Mouse (Mus musculus): ENCODE data around the gene D230025D16Rik.
"Not testable (repeated sequence)": the region's sequence is repeated elsewhere in the genome, so short reads cannot be mapped to it uniquely, and the experiment has no call there.

Gene D230025D16Rik

DNA sequence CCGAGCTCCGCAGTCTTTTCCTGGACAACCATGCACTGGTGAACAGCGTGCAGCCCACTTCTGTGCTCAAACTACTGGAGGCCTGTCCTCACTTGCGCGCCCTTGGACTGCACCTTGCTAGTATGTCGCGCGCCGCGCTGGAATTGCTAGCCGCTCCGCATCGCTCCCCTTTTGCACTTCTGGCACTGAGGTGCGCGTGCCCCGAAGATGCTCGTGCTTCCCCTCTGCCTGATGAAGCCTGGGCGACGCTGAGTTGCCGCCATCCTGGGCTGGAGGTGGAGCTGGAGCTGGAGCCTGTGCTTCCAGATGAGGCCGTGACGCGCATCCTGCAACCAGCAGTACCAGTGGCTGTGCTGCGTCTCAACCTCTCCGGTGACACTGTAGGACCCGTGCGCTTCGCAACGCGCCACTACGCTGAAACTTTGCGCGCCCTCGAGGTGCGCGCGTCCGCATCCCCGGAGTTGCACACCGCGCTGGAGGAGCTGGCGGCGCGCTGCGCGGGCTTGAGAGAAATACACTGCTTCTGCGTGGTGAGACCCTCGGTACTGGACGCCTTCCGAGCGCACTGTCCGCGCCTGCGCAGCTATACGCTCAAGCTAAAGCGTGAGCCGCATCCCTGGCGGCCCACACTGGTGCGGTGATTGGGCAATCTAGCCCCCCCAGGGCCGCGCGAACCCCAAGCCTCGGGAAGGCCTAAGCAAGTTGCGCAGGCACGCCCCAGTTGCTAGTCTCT lies 43.6 kb downstream of the D230025D16Rik start:
- DNase-seq (ENCODE audit: low read depth, low spot score) = no peak

DNA sequence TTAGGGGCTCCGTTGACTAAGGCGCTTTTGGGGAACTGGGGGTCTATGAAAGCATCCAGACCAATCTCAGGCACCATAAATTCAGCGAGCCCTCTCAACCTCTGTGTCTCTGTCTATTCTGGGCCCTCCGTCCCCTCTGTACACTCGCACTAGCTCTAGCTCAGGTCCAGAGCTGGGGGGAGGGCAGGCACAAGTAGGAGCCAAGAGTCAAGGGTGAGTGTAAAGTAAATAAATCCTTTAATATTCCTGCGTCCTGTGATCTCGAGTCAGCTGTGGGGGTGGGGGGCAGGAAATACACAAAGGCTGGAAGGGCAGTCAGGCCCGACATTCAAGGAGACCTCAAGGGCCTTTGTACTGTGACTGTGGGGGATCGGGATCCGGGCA lies 44.1 kb downstream of the D230025D16Rik start:
- no peak for DNase-seq (ENCODE audit: low read depth, low spot score)

DNA sequence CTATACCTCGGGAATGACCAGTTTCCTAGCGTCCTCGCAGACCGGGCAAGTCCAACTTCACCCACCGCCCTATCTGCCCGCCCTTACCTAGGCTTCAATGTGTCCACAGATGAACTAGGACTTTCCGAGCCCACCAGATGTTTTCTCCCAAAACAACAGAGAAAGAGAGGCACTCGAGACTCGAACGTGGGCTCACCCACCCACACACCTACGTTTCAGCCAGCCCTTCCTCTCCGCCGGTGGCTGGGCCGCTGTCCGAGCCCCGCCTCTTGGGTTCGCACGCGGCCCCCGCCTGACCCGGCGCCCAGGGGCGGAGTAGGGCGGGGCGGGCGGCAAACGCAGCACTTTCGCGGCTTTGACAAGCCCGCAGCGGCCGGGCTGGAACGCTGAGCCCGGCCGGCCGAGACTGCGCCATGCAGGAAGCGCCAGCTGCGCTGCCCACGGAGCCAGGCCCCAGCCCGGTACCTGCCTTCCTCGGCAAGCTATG lies 44.6 kb downstream of the D230025D16Rik start, which contains the start of gene Hsf4:
TSS of gene Hsf4 (plus strand) at position 341 of the 487 bp plus-strand sequence.
- DNase-seq (ENCODE audit: low read depth, low spot score) = no peak

DNA sequence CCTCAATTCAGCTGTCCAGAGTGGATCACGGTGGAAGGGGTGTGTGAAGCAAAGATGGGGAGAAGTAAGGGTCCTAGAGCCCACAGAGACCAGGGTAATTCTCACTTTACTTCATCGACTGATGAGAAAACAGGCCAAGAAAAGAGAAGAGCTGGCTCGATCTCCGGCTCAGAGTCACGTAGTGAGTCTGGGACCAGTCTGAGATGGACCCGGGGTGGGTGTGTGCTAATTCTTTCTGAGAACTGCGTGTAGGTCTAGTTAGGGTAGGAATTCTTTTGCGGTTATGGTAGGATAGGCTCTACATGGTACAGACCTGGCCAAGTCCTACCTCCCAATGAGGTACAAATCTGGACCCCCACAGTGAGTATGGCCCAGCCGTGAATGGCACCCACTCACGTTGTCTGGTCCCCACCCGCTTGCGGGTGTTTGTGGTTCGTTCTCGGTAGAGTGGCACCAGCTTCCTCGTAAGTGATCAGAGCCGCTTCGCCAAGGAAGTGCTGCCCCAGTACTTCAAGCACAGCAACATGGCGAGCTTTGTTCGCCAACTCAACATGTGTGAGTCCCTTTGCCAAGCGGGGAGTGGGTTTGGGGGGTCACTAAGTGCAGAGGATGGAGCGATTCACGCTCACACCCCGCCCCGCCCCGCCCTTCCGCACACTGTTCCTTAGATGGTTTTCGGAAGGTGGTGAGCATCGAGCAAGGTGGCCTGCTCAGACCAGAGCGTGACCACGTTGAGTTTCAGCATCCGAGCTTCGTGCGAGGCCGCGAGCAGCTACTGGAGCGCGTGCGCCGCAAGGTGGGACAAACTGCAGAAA lies 45.4 kb downstream of the D230025D16Rik start:
- DNase-seq (ENCODE audit: low read depth, low spot score) = no peak

DNA sequence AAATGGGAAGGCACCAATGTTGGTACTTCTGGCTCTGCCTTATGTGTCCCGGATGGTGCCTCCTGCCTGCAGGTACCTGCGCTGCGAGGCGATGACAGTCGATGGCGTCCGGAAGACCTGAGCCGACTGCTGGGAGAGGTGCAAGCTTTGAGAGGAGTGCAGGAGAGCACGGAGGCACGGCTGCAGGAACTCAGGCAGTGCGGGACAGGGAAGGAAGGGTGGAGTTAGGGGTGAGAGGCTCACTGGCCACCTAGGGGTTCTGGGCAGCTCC lies 45.9 kb downstream of the D230025D16Rik start:
- no peak for DNase-seq (ENCODE audit: low read depth, low spot score)

DNA sequence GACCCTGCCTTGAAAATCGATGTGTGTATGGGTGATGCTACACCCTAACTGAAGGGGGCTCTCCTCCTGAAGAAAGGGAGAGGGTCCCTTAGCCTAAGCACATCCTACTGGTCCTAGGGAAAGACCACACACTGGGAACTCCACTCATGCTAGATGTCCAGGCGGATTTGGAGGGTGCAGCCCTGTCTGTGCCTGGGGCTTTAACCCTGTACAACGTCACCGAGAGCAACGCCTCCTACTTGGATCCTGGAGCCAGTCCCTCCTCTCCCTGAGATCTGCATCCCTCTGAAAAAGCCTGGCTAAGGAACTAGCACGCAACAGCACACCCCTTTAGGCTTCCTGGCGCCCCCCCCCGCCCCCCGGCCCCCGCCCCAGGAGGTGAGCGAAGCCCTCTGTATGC lies 50.4 kb downstream of the D230025D16Rik start:
- DNase-seq (ENCODE audit: low read depth, low spot score) = no peak

DNA sequence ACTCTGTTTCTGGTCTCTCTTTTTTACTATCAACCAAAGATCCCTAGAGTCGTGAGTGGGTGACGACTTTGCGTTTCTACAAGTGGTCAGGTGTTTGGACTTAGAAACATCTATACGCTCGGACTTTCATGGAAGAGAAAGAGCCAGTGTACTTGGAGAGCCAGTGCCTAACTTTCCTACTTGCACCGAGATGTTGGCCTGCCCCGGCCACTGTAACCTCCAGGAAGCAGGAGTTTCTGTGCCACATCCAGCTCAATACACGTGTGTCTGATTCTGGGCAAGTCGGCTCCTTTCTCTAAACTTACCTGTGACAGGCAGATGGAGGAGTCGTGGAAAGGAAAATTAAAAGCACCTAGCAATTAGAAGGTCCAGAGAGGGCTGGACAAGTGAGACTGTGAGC lies 50.9 kb downstream of the D230025D16Rik start, which contains the start of gene Nol3:
TSS of gene Nol3 (plus strand) at position 301 of the 400 bp plus-strand sequence.
- no peak for DNase-seq (ENCODE audit: low read depth, low spot score)

DNA sequence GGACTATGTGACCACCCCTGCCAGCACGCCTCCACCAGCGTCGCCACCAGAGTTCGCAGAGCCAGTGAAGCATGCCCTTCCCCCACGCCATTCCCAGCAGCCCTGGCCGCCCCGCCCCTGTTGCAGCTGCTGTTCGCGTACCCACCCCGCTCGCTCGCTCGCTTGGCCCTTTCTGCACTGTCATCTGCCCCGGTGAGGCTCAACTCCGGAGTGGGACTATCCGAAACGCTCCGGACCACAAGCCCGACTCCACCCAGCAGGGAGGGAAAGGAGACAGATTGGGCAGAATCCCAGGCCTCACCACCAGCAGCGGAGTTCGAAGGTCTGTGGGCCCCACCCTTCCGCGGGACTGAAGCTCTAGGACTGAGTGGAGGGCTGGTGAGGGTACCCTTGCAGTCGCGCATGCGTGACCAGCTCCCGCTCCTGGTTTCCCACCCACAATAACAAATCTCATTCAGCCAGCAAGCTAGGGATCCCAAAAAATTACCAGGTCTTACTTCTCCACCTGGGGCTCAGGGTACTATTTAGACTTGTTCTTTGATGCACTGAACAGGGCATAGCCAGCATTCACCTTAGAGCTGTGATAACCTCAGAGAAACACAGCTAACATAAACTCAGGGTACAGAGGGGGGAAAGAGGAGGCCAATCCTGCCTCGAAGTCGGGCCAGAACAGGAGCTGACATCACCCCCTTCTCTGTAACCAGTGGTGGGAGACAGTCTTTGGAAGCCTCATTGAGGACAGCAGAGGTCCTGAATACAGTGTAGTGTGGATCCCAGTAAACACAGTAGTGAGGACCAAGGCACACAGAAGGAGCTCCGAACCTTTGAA lies 51.6 kb downstream of the D230025D16Rik start:
- DNase-seq (ENCODE audit: low read depth, low spot score) = no peak

DNA sequence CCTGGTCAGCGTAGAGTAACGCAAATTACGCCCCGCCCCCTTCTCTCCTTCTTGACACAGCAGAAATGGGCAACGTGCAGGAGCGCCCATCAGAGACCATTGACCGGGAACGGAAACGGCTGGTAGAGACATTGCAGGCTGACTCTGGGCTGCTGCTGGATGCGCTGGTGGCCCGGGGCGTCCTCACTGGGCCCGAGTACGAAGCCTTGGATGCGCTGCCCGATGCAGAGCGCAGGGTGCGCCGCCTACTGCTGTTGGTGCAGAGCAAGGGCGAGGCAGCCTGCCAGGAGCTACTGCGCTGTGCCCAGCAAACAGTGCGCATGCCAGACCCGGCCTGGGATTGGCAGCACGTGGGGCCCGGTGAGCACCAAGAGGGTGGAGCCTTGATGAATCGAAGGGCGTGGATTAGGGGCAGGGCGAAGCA lies 54.0 kb downstream of the D230025D16Rik start:
- DNase-seq (ENCODE audit: low read depth, low spot score) = no peak

DNA sequence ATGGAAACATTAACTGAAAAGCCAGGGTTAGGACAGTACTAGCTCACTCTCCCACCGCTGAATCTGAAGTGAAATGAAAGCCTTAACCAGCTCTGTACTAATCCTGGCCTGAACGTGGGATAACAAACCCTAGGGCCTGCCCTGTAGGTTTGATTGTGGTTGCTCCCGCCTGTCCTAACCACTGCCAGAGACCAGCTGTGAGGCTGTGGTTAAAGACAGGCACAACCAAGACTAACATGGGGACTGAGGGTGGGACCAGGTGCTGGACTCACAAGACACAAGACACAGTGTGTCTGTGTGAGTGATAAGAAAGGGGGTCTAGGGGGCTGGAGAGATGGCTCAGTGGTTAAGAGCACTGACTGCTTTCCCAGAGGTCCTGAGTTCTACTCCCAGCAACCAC lies 55.6 kb downstream of the D230025D16Rik start:
- DNase-seq (ENCODE audit: low read depth, low spot score) = no peak

DNA sequence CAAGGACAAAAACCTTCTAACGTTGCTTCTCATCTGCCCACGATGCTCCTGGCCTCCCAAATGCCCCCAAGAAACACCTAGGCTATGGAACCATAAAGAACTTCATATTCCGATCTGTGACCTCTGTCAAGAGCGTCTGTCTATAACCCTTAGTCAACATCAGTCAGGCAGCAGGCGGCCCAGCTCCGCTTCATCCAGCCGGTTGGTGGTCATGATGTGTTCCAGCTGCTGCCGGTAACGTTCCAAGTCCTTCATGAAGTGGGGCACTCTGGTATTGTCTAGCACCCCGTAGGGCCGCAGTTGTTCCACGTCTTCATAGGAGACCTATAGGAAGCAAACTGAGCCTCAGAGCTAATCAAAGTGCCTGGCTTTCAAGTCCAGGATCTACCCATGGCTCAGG lies 56.9 kb downstream of the D230025D16Rik start:
- no peak for DNase-seq (ENCODE audit: low read depth, low spot score)

DNA sequence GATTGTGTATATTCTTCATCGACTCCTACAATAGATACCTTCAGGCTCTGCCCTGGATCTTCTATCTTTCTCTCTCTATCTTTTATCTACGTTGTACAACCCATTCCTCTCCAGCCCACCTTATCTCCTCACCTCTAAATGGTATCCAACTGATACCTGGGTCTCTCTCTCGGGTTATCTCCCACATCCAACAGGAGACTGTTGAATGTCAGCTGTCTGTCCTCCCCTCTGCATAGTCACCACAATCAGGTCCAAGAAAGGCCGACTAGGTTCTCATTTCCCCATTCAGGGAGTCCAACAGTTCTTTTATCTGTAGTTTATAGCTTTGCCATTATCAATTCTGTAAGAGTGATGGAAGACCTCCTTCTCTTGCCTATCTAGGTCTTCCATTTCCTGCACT lies 57.3 kb downstream of the D230025D16Rik start:
- no peak for DNase-seq (ENCODE audit: low read depth, low spot score)

DNA sequence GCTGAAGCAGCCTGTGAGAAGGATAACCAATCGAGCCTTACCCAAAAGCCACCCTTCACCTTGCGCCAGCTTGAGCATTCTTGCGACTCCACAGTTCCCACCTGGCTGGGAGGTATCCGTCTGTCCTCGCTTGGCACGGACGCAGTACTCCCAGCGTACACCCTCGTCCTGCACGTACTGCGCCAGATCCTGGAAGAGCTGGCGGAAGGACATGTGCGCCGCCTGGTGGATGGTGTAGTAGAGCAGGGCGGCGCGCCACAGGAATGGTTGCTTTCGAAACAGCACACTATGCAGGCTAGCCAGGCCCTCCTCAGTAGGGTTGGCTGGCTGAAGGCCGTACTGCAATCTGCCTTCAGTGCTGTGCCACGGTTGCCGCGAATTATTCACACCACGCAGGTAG lies 58.1 kb downstream of the D230025D16Rik start:
- DNase-seq (ENCODE audit: low read depth, low spot score) = peak; percentile 45

DNA sequence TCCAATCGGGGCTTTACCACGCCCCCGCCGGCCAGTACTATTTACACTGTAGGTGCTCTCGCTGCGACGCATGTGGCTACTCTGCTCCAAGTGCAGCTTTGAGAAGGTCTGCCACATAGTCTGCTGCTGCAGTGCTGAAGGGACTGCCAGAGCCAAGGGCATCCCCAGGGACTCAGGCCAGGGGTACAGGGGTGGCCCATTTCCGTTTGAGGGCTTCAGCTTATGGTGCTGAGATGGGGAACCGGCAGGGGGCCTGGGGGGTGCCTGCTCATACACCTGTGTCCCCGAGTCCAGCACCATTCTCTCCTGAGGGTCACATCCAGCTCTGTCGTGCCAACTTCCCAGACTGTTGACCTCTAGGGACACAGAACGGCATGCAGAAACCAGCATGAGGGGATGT lies 60.6 kb downstream of the D230025D16Rik start:
- no peak for DNase-seq (ENCODE audit: low read depth, low spot score)

DNA sequence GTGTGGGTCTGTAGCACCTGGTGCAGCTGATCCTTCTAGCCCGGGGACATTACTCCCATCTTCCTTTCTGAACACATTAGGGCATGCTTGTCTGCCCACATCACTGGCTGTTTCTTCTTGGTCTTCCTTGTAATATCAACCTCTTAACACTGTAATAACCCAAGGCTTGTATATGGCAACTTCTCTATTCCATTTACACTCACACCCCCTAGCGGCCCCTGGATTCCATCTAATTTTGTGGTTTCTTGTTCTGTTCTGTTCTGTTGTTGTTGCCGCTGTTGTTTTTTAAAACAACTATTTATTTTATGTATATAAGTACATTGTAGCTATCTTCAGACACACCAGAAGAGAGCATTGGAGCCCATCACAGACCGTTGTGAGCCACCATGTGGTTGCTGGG lies 62.0 kb downstream of the D230025D16Rik start:
- peak; percentile 61 for DNase-seq (ENCODE audit: low read depth, low spot score)

DNA sequence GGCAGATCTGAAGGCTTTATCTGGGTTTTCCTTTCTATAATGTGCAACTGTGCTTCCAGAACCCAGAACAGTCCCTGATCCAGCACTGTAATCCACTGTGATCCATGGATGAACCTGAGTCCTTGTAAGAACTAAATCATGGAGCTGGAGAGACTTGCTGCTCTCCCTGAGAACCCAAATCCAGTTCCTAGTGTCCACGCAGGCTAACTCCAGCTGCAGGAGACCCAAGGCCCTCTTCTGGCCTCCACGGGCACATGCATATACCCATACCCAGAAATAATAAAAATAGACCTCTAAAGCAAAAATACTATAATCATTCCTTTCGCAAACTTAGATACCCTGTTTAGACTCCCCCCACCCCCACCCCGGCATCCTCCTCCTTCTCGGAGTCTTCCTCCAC lies 63.3 kb downstream of the D230025D16Rik start:
- peak; percentile 72 for DNase-seq (ENCODE audit: low read depth, low spot score)

DNA sequence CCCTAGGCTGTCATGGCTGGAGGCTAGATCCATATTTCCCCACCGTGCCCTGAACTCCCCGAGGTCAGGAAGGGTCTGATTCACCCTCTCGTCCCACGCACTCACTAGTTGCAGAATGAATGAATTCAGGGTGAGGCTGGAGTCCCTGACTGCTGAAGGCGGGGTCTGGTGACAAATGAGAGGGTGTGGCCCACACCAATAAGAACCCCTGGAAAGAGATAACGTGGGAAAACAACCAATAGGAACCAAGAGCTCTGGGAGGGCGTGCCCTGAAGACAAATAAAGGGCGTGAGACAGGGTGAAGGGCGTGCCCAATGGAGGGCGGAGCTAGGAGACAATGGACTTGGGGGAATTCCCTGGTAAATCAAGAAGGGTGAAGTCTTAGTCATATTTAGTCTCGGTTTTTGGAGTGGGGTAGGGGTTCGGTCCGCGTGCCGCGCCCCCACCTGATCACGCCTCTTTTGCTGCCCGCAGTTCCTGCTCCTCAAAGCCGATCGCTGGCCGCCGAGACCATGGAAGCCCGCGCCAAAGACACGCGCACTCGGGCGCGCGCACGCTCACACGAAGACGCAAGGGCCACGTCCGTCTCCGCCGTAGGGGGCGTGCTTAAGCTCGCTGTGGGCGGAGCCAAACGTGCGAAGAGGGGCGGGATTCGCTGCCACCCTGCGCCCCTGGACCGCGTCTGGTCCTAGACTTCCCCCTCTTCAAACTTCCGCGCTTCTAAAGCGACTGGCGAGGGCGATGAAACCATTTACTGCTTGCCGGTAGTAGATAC lies 64.2 kb downstream of the D230025D16Rik start:
- DNase-seq (ENCODE audit: low read depth, low spot score) = peak; percentile 100

DNA sequence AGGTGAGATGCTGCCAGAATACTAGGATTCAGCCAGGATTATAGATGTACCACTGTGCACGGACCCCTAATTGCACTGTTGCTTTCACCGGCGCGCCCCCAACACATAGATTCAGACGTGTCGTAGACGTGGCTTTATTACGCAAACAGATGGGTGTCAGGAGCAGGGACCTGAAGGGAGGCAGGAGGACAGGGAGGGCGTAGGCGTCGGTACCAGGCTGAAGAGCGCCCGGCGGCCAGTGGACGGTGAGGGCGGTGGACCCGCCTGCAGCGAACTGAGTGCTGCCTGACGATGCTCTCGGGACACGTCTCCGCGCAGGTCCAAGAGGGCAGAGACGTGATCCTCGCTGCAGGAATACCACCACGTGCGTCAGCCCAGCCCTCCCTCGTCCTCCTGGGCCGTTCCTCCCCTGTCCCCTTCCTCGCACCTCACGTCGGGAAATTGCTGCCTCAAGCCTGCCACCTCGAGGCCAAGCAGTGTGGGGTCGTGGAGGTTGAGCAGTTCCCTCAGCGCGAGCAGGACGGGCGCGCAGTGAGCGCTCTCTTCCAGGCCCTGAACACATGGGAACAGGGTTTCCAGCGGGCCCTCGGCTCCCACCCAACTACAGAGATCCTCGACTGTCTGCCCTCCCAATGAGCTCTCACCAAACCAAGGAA lies 65.0 kb downstream of the D230025D16Rik start, which contains the start of gene 4931428F04Rik:
TSS of gene 4931428F04Rik (minus strand) at position 60 of the 656 bp plus-strand sequence.
- DNase-seq (ENCODE audit: low read depth, low spot score) = no peak

DNA sequence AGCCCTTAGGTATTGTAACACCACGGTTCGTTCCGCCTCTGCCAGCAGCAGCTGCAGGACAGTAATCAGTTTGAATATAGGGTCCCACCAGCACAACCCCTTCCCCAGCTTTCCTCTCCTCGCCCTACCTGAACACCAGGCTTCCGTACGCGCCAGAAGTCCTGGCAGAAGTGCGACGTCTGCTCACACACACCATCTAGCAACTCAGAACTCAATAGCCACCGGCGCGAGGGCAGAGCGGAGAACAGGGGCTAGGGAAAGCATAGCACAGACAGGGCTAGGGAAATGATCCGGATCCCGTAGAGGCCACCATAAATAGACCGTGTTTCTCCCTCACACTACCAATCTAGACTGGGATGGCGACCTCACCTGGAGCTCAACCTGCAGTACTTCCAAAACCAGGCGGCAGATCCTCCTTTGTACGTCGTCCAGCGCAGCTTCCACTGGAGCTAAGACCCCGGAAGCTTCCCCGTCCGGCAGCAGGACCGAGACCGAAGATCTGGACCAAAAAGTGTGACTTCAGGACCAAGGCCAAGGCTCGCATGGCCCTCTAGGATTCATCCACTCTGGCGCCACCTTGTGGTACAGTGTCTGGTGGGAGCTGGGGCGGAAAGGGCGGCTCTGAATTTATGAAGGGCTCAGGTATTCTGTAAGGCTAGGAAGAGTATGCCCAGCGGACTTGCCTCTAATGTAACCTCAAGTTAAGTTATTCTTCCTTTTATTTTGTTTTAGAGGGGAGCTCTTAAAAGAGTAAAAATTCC lies 65.8 kb downstream of the D230025D16Rik start:
- peak; percentile 88 for DNase-seq (ENCODE audit: low read depth, low spot score)

DNA sequence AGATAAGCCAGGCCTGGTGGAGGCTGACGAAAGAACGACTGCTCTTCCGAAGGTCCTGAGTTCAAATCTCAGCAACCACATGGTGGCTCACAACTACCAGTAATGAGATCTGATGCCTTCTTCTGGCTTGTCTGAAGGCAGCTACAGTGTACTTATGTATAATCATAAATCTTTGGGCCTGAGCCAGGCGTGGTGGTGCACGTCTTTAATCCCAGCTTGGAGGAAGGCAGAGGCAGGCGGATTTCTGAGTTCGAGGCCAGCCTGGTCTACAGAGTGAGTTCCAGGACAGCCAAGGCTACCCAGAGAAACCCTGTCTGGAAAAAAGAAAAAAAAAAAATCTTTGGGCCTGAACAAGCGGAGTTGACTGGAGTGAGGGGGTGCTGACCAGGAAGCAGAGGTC lies 66.4 kb downstream of the D230025D16Rik start:
- not testable (repeated sequence) for DNase-seq (ENCODE audit: low read depth, low spot score)

All from 3T3-L1 (cell line).